Mouse (Mus musculus) small intestine, adult 10 weeks (tissue): ENCODE data around the gene Angptl7. TPM values are rescaled to one million over a fixed set of nuclear protein-coding genes. Genes with fewer than 3 reads are reported as not detected.

ENCODE experiments used
- polyA plus RNA-seq: library from polyadenylated mRNA; stranded (reverse); fragments of 350-450 nt; fragmentation: Illumina TruSeq; extraction: RNeasy Lipid Tissue Mini Kit (QIAGEN cat#74804); gene quantifications from one replicate; pipeline ENCODE4 v1.2.3, GENCODE M21; 2014; ENCODE audit warnings: low replicate concordance

Gene Angptl7
- not detected for polyA plus RNA-seq

GRCm38 (mm10) chr4:148500410-148500867 lies at the start of gene Angptl7:
Gene Angptl7 (minus strand): TSS chr4:148500460.

GRCm38 (mm10) chr4:148448179-148448852 lies 51.9 kb downstream of the Angptl7 start, which contains the start of gene Mtor:
Gene Mtor (plus strand): TSS chr4:148448611.

Other genes with a start within 250 kb of the Angptl7 start
- not detected for gene Disp3, start 212.5 kb downstream of the Angptl7 start, polyA plus RNA-seq
- gene Ubiad1, start 55.7 kb downstream of the Angptl7 start, polyA plus RNA-seq: 2.0 TPM
- 3.1 TPM for gene Mtor, start 51.8 kb downstream of the Angptl7 start, polyA plus RNA-seq
- gene Exosc10, start 58.0 kb upstream of the Angptl7 start, polyA plus RNA-seq: 2.7 TPM
- gene Srm, start 91.0 kb upstream of the Angptl7 start, polyA plus RNA-seq: not detected
- not detected for gene Masp2, start 102.1 kb upstream of the Angptl7 start, polyA plus RNA-seq
- 835 TPM for gene Tardbp, start 126.6 kb upstream of the Angptl7 start, polyA plus RNA-seq
- not detected for gene Gm572, start 142.9 kb upstream of the Angptl7 start, polyA plus RNA-seq